Mouse (Mus musculus) layer of hippocampus, adult 9-10 months (tissue): Measurements from ENCODE around the gene Plpp2.
A peak's percentile ranks its signal among the peaks of the same experiment; 100 is the strongest.

Experiments
- DNase-seq: peaks from one replicate; pipeline ENCODE4 v3.0.0; 2022; ENCODE audit warnings: low spot score

Plpp2 gene

DNA sequence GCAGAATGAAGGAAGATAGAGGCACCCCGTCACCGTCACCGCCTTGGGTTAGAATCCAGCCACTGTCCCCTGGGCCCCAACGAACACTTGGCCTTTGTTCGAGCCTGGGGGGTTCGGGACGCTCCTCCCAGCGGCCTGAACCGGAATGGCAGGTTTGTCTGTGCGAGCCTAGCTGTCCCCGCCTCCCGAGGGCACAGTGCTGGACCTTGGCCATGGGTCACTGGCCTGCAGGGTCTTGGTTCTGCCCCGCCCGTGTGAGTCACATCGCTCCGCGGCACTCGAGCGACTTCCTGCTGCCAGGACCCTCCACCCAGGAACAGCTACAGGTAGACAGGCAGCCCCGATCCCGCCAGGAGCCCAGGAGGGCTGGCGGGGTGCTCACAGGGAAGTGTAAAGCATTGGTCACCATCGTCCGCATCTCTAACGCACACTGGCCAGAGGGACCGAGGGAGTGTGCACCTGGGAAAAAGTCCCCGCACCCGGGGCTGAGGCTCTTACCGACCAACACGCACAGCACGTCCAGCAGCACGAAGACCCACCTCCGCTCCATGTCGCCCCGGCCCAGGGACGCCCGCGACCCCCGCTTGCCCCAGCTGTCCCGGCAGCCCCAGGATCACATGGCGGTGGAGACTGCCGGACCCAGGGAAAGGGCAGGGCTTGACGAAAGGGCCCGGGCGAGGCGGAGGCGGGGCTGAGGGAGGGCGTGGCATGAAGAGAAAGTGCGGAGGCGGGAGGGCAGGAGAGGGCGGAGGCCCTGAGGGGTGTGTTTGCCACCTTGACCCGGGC lies at the start of gene Plpp2:
Gene Plpp2, minus strand, starts transcription at position 671 of the 786 bp plus-strand sequence.
- peak; percentile 35 for DNase-seq

DNA sequence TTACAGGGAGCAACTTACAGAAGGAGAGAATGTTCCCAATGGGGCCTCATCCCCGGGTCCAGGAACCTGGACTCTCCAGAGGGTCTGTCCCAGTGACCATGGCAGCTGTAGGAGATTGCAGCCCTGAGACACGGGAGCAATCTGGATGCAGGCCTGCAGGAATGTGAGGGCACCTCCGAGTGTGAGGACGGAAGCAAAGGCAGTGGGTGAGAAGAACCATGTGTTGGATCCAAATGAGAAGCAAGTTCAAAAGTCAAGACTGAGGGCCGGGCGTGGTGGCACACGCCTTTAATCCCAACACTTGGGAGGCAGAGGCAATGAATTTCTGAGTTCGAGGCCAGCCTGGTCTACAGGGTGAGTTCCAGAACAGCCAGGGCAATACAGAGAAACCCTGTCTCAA lies 47.9 kb upstream of the Plpp2 start:
- no peak for DNase-seq

DNA sequence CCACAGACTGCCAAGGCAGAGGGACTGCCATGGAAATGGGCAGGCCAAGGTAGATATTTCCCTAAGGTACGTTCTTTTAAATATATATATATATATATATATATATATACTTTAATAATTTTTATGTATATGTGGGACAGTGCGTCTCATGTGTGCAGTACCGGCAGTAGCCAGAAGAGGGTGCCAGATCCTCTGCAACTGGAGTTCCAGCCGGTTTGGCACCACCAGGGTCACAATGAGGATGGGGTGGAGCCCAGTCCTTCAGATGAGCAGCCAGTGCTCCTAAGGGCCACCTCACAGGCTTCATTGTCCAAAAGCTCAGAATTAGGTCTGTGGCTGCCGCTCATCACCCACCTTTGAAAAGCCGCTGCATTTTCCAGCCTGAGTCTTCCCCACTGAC lies 47.2 kb upstream of the Plpp2 start:
- DNase-seq: peak; percentile 16

- no peak for DNase-seq
These were observed 46.8 kb upstream of the Plpp2 start for GRCm38 (mm10) chr10:79580356-79580755.

DNA sequence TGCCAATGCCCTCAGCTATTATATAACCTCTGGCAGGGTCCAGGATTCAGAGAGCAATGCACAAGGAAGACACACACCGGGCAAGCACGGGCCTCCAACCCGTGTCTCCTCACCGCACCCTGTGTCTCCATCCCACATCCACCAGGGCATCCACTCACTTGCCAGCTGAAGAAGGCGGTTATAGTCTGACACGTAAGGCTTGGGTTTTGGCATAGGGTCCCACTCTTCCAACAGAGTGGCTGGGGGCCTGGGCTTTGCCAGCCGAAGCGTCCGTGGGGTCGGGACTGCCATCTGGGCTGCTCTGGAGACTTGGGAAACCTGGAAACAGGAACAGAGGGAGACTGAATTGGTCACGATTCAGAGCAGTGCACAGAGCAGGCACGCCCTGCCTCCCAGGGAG lies 46.2 kb upstream of the Plpp2 start:
- DNase-seq: no peak

DNA sequence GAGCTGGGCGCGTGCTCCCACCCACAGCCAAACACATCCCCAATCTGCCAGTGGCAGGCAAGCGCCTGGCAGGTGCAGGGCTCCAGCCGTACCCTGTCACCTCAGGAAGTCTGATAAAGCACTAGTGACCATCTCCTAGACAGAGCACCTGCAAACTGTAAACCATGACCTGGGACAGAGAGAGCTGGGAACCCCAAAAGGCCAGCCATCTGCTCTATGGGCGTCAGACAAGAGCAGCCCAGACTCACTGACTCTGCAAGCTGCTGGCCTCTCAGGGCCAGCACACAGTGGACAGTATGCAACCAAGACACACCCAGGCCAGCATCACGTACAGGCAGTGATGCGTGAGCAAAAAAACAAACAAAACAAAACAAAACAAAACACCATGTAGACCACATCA lies 45.3 kb upstream of the Plpp2 start:
- no peak for DNase-seq

DNA sequence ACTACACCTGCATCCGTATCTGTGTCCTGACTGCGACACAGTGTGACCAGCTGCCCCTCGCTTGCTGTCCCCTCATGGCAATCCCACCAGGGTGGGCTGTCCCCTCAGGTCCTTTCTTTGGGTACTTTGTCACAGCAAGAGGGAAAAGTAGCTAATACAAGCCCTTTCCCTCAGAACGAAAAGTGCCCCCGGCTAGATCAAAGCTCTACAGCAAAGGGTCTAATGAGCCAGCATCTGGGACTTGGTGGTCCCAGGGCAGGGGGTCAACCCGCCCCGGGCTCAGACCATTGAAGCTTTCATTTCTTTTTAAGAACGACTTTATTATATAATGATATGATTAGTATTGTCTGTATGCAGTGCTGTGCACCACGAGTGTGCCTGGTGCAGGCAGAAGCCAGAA lies 44.7 kb upstream of the Plpp2 start:
- no peak for DNase-seq

DNA sequence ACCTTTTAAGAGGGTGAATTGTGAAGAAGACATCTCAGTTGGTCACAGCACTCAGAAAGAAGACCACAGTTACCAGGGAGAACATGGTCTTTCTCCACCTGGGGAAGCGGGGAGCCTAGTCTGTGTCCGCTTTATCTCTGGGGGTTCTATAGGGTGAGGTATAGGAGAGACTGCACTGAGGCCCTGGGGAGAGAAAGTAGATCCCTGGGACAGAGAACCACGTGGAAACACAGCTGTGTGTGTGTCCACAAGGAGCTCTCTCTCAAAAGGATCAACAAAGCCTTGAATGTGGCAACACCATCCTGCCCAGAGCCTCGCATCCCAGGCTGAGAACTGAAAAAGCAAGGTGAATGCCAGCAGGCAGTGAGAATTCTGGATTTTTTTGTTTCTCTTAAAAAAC lies 43.8 kb upstream of the Plpp2 start:
- DNase-seq: no peak

DNA sequence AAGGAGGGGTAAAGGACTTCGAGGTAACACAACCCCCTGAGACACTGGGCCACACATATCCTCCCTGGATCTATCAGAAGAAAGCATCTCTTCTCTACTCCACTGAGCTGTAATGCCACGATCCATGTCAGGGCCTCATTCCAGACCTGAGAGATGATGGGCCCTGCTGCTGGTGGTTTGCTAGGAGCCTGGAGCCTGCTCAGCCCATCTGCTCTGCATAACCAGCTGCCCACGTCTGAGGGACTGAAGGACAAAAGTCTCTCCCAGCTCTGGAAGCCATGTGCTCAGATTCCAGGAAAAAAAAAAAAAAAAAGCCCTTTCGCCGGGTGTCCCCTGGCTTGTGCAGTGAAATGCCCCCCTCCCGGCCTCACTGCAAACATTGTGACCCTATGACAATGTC lies 42.2 kb upstream of the Plpp2 start:
- no peak for DNase-seq

GRCm38 (mm10) chr10:79574796-79575195 lies 41.2 kb upstream of the Plpp2 start:
- no peak for DNase-seq

GRCm38 (mm10) chr10:79574350-79574749 lies 40.8 kb upstream of the Plpp2 start:
- no peak for DNase-seq

DNA sequence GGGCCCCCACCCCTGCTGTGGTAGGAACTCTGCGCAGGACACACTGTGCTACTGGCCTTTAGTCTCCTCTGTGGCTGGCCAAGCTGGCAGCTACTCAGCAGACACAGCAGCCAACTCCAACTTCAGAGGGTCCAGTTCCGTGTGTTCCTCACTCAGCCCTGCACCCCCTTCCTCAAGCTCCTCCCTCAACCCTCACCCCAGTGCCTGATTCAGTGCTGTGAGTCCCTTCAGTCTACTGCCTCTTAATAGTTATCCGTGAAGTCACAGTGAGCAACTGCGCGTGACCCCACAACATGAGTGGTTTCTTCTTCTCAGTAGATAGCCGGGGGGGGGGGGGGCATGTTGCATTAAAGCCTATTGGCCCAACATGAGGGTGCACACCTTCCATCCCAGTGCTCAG lies 40.0 kb upstream of the Plpp2 start:
- no peak for DNase-seq

DNA sequence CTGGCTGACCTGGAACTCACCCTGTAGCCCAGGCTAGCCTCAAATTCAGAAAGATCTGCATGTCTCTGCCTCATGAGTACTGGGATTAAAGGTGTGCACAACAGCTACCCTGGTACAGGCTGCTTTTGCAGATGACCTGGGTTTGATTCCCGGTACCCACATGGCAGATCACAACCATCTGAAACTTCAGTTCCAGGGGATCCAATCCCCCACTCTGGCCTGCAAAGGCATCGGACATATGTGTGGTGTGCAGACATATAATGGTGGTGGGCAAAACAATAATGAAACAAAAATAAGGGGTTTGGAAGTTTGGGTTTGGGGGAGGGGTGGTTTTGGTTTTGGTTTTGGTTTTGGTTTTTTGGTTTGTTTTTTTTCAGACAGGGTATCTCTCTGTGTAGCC lies 37.7 kb upstream of the Plpp2 start:
- no peak for DNase-seq

DNA sequence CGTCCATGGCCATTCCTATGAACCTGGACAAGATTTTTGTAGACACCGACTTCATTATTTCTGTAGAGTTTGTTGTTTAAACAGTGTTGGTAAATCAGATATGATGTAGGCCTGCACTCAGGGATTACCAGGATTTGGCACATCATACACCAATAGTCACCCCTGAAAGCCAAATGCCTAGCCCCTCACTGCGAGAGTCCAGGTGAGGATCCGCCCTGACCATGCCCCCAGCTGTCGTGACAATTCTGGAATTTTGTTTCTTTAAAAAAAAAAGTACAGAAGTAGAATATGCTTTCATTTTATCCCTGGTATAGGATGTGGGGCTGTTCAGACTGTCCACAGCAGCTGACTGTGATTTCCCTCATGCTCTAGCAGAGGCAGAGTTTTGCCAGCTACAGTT lies 36.3 kb upstream of the Plpp2 start:
- no peak for DNase-seq

- no peak for DNase-seq
These were observed 26.1 kb upstream of the Plpp2 start for GRCm38 (mm10) chr10:79559716-79560115.

GRCm38 (mm10) chr10:79557496-79557895 lies 23.9 kb upstream of the Plpp2 start:
- DNase-seq: no peak

- DNase-seq: no peak
These were observed 23.4 kb upstream of the Plpp2 start for GRCm38 (mm10) chr10:79556951-79557350.

GRCm38 (mm10) chr10:79555238-79555724 lies 21.7 kb upstream of the Plpp2 start:
- DNase-seq: no peak

GRCm38 (mm10) chr10:79554330-79555237 lies 21.0 kb upstream of the Plpp2 start, which contains the start of gene Mier2:
Mier2 (minus strand) TSS chr10:79555199.
- no peak for DNase-seq

DNA sequence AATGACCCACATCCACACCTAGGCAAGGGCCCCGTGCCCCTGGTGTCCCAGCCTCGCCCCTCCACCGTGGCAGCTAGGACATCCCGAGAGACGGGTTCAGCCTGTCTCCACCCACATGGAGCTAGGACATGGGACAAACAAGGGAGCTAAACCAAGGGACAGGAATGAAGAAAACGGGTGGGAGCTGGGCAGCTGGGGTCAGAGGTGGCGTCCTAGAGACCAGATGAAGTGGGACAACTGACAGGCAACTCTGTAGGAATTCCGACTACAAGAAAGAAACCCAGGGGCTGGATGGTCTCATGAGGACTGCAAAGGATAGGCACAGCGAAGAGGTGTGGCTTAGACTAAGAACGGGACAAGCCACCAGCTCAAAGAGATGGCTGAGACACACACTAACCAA lies 20.1 kb upstream of the Plpp2 start:
- DNase-seq: no peak

GRCm38 (mm10) chr10:79553176-79553575 lies 19.6 kb upstream of the Plpp2 start:
- DNase-seq: no peak

DNA sequence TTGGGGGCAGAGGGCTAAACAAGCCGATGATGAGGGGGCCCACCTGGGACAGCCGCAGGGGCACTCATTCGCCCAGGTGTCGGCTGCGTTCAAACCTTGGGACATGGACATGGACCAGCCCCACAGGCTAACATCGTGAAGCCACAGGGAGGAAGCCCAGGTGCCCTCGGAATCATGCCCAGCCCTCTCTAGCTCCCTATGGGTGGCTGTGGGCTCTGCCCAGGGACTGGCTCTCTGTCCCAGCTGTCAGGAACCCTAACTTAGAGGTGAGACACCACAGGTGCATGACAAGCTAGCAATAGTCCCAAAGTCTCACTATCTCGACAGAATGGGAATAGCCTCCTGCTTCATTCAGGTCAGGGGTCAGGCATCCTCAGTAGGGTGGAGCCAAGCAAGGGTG lies 18.9 kb upstream of the Plpp2 start:
- no peak for DNase-seq

GRCm38 (mm10) chr10:79550366-79550765 lies 16.8 kb upstream of the Plpp2 start:
- no peak for DNase-seq
